ENCODE assay signal across 8 mouse cellular contexts in genomic region chr5:121384757-121385460, GRCm38 (mm10). TPM values are rescaled to one million over a fixed set of nuclear protein-coding genes. Genes with fewer than 3 reads are reported as not detected.
A peak's percentile ranks its signal among the peaks of the same experiment; 100 is the strongest.
DNase-seq lines count a peak whose midpoint lies in the region; ATAC-seq and TF ChIP-seq lines count a peak whose summit lies in the region.

No protein-coding gene starts in this region.

- TF ChIP-seq CTCF in kidney, postnatal 0 days (IDR thresholded peaks at IDR 0.05; ENCODE audit: low read depth): no peak

- H3K36me3 ChIP-seq in heart, embryonic 10.5 days: peaks cover 33% of the 10 kb centered on the region
- peaks cover 5% of the 10 kb centered on the region; the same call in 1 of the 2 replicates for H3K36me3 ChIP-seq in kidney, postnatal 0 days (ENCODE audit: insufficient read depth, low read length)

- H3K9me3 ChIP-seq in heart, embryonic 10.5 days: no peaks in the 10 kb centered on the region; the same call in 1 of the 2 replicates
- no peaks in the 10 kb centered on the region for H3K9me3 ChIP-seq in kidney, postnatal 0 days (replicated peaks; ENCODE audit: low read length)

- peaks cover 3% of the 10 kb centered on the region; the same call in 1 of the 2 replicates for H3K4me1 ChIP-seq in heart, embryonic 10.5 days
- no peaks in the 10 kb centered on the region for H3K4me1 ChIP-seq in kidney, postnatal 0 days (replicated peaks; ENCODE audit: insufficient read depth, low read length)

- H3K27ac ChIP-seq in heart, embryonic 10.5 days: peak overlapping the region; percentile 93
- H3K27ac ChIP-seq in kidney, postnatal 0 days: peak overlapping the region; percentile 91

- H3K27me3 ChIP-seq in heart, embryonic 10.5 days (ENCODE audit: insufficient read depth, poor library complexity, severe bottlenecking): no peaks in the 10 kb centered on the region
- H3K27me3 ChIP-seq in kidney, postnatal 0 days (ENCODE audit: insufficient read depth, low read length): no peaks in the 10 kb centered on the region

- 2% methylated on average over 39 of the region's 47 CpGs for WGBS in heart, embryonic 10.5 days
- WGBS in kidney, postnatal 0 days: 3% methylated on average over 39 of the region's 47 CpGs

- ATAC-seq in kidney, postnatal 0 days (replicated peaks; ENCODE audit: low FRiP score, low read depth): peak; percentile 74

- peak overlapping the region; percentile 71 for H3K4me3 ChIP-seq in heart, embryonic 10.5 days
- H3K4me3 ChIP-seq in kidney, postnatal 0 days (replicated peaks; ENCODE audit: low read depth, low read length): peak overlapping the region; percentile 78

- peak overlapping the region; percentile 85 for H3K9ac ChIP-seq in kidney, postnatal 0 days (ENCODE audit: low read depth, low read length)

- peak overlapping the region; percentile 71 for H3K4me2 ChIP-seq in kidney, postnatal 0 days (ENCODE audit: low read length)

- DNase-seq in right cerebral cortex, adult 18-20 months: peak; percentile 55
- DNase-seq in right cerebral cortex, postnatal 25 days: no peak
- peak; percentile 74 for DNase-seq in embryo, embryonic 10 days (ENCODE audit: low spot score)
- DNase-seq in heart, embryonic 10.5 days (ENCODE audit: low spot score): peak; percentile 89
- peak; percentile 78 for DNase-seq in kidney, postnatal 0 days (ENCODE audit: low spot score)
- peak; percentile 61 for DNase-seq in lung, postnatal 14 days
- peak; percentile 61 for DNase-seq in retina, embryonic 14.5 days (ENCODE audit: low spot score)
- no peak for DNase-seq in urinary bladder, postnatal 10 days (ENCODE audit: low spot score)

RNA-seq across cellular contexts. Expression of gene Trafd1, which starts 0.5 kb away (rescaled TPM):
- 71.9 and 80.3 TPM in 2 replicates for polyA plus RNA-seq in heart, embryonic 10.5 days (2016; fragmentation: Nextera tagmentation; extraction: Ambion mirVana)
- 47.3 and 54.6 TPM in 2 replicates for polyA plus RNA-seq in kidney, postnatal 0 days (2015; fragmentation: Nextera tagmentation; extraction: Ambion mirVana)

RNA-seq across cellular contexts. Expression of gene Naa25, which starts 12.8 kb away (rescaled TPM):
- 47.3 and 50.7 TPM in 2 replicates for polyA plus RNA-seq in heart, embryonic 10.5 days (2016; fragmentation: Nextera tagmentation; extraction: Ambion mirVana)
- 24.4 and 29.6 TPM in 2 replicates for polyA plus RNA-seq in kidney, postnatal 0 days (2015; fragmentation: Nextera tagmentation; extraction: Ambion mirVana)

Comparison
In these comparisons a context has a peak if more than half of its experiments do, and no peak if none do; other contexts are left out.
1. DNase-seq: peak in right cerebral cortex, adult 18-20 months (single experiment), embryo, embryonic 10 days (single experiment), heart, embryonic 10.5 days (single experiment), kidney, postnatal 0 days (single experiment), lung, postnatal 14 days (single experiment) and retina, embryonic 14.5 days (single experiment); none in right cerebral cortex, postnatal 25 days (single experiment) and urinary bladder, postnatal 10 days (single experiment).